ENCODE assay signal across 9 mouse cellular contexts in the genomic region with DNA sequence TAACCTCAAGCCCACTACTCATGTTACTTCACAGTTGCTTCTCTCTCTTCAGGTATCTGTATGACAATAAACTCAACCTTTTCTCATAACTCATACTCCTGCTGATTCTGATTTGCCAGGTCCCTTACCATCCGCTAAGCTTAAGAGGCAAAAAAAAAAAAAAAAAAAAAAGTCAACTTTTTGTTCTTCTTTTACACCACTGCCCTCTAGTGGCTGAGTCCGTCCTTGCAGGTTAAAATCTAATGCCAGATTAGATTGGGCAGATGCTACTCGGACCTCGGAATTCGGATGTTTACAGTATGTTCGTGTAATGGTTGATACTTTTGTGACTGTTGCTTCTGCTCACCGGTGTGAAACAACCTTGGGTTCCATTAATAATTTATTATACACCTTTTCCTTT. TPM values are rescaled to one million over a fixed set of nuclear protein-coding genes. Genes with fewer than 3 reads are reported as not detected.
DNase-seq lines count a peak whose midpoint lies in the region; ATAC-seq and TF ChIP-seq lines count a peak whose summit lies in the region.
"Had no signal": no experiment of that assay in that cellular context is flagged by ENCODE, and none has a peak within 500 bp of the region (broad histone marks: within the 10 kb centered on the region; RNA-seq: fewer than 3 reads in every experiment).

No protein-coding gene starts in this region.

- WGBS in heart, postnatal 0 days: 6% methylated on average over 7 of the region's 7 CpGs
- 9% methylated on average over 7 of the region's 7 CpGs for WGBS in neural tube, embryonic 11.5 days

- no peak overlapping the region for H3K4me3 ChIP-seq in heart, postnatal 0 days (ENCODE audit: low read depth, low read length)
- H3K4me3 ChIP-seq in neural tube, embryonic 11.5 days (ENCODE audit: low read depth, low read length): no peak overlapping the region

- H3K9ac ChIP-seq in heart, postnatal 0 days (replicated peaks; ENCODE audit: low read depth, low read length): no peak overlapping the region
- no peak overlapping the region for H3K9ac ChIP-seq in neural tube, embryonic 11.5 days (ENCODE audit: low read length)

- no peaks in the 10 kb centered on the region for H3K27me3 ChIP-seq in heart, postnatal 0 days (ENCODE audit: control insufficient read depth, insufficient read depth, low read length)
- no peaks in the 10 kb centered on the region for H3K27me3 ChIP-seq in neural tube, embryonic 11.5 days (ENCODE audit: control insufficient read depth, insufficient read depth, low read length)

- no peak overlapping the region for H3K4me2 ChIP-seq in heart, postnatal 0 days (ENCODE audit: low read depth, low read length)
- no peak overlapping the region for H3K4me2 ChIP-seq in neural tube, embryonic 11.5 days (ENCODE audit: low read depth)

- no peak for ATAC-seq in heart, postnatal 0 days (ENCODE audit: insufficient read depth, low read depth)
- ATAC-seq in neural tube, embryonic 11.5 days (ENCODE audit: insufficient read depth, low FRiP score, low TSS enrichment): no peak

- no peak overlapping the region for H3K27ac ChIP-seq in heart, postnatal 0 days (ENCODE audit: low read depth)
- H3K27ac ChIP-seq in neural tube, embryonic 11.5 days (ENCODE audit: low read depth, low read length): no peak overlapping the region

- no peak for DNase-seq in heart, postnatal 0 days (ENCODE audit: low spot score)
- no peak for DNase-seq in heart, postnatal 25 days (ENCODE audit: low spot score)
- DNase-seq in ES-CJ7 (ENCODE audit: low read depth, low spot score): peak; percentile 46
- DNase-seq in c-Kit-positive CD71-negative TER-119-negative erythroid progenitor cells, embryonic 14.5 days (ENCODE audit: low read depth): peak; percentile 56
- peak; percentile 72 for DNase-seq in gastrocnemius, postnatal 10 days
- peak; percentile 71 to 79 for DNase-seq in left cerebral cortex, adult 18-20 months (ENCODE audit: low spot score in 2 of 2)
- peak; percentile 66 for DNase-seq in neural tube, embryonic 11.5 days (ENCODE audit: low spot score)
- DNase-seq in thymus, postnatal 36 days: peak; percentile 37 to 61

- no peaks in the 10 kb centered on the region for H3K36me3 ChIP-seq in heart, postnatal 0 days (replicated peaks; ENCODE audit: control insufficient read depth, insufficient read depth, low read length)
- no peaks in the 10 kb centered on the region for H3K36me3 ChIP-seq in neural tube, embryonic 11.5 days (ENCODE audit: control insufficient read depth, insufficient read depth, low read length)

- peak; percentile 83 for TF ChIP-seq CTCF in heart, postnatal 0 days (IDR thresholded peaks at IDR 0.05; ENCODE audit: low read depth)

- no peaks in the 10 kb centered on the region for H3K9me3 ChIP-seq in heart, postnatal 0 days (replicated peaks; ENCODE audit: control insufficient read depth, low read length)
- H3K9me3 ChIP-seq in neural tube, embryonic 11.5 days (ENCODE audit: control insufficient read depth, low read length): no peaks in the 10 kb centered on the region

- intact Hi-C loops in heart, postnatal 25 days (cut with DNase I): loop anchor here (2.0 kb wide), 2 partner anchors 134 to 204 kb away; no protein-coding TSS in a partner anchor

- no peak for TF ChIP-seq EP300 in heart, postnatal 0 days (IDR thresholded peaks at IDR 0.05; ENCODE audit: low read depth)

- no peaks in the 10 kb centered on the region for H3K4me1 ChIP-seq in heart, postnatal 0 days (ENCODE audit: control insufficient read depth, insufficient read depth)
- H3K4me1 ChIP-seq in neural tube, embryonic 11.5 days (ENCODE audit: control insufficient read depth, insufficient read depth, low read length): no peaks in the 10 kb centered on the region

RNA-seq across cellular contexts. Expression of gene Umodl1, which starts 3.7 kb away (rescaled TPM):
- total RNA-seq in heart, postnatal 0 days (2014; rRNA removed; ENCODE audit: low replicate concordance): not detected in 2 replicates
- polyA plus RNA-seq in heart, postnatal 0 days (2015; fragmentation: Nextera tagmentation; extraction: Ambion mirVana): not detected in 2 replicates
- not detected for total RNA-seq in heart, postnatal 25 days (2021)
- total RNA-seq in gastrocnemius, postnatal 10 days (2021): under 1 TPM in 1 of 2 experiments, not detected in 1; 0.11 TPM
- total RNA-seq in left cerebral cortex, adult 18-20 months (2021): under 1 TPM in 1 of 2 experiments, not detected in 1; 0.16 TPM
- not detected in 2 replicates for polyA plus RNA-seq in neural tube, embryonic 11.5 days (2014; fragmentation: Nextera tagmentation; extraction: Ambion mirVana)

RNA-seq across cellular contexts. Expression of gene Glp1r, which starts 49.2 kb away (rescaled TPM):
- 1.3 and 4.7 TPM in 2 replicates for total RNA-seq in heart, postnatal 0 days (2014; rRNA removed; ENCODE audit: low replicate concordance)
- polyA plus RNA-seq in heart, postnatal 0 days (2015; fragmentation: Nextera tagmentation; extraction: Ambion mirVana): 0.43 and 0.44 TPM in 2 replicates
- under 1 TPM; 0.44 to 0.59 TPM for total RNA-seq in heart, postnatal 25 days (2021)
- total RNA-seq in gastrocnemius, postnatal 10 days (2021): under 1 TPM in 1 of 2 experiments, not detected in 1; 0.16 TPM
- under 1 TPM; 0.56 to 0.65 TPM for total RNA-seq in left cerebral cortex, adult 18-20 months (2021)
- 0.07 and 0.08 TPM in 2 replicates for polyA plus RNA-seq in neural tube, embryonic 11.5 days (2014; fragmentation: Nextera tagmentation; extraction: Ambion mirVana)
- polyA plus RNA-seq: liver, embryonic 16.5 days had no signal

Comparison
In these comparisons a context has a peak if more than half of its experiments do, and no peak if none do; other contexts are left out.
1. DNase-seq: peak in ES-CJ7 (single experiment), c-Kit-positive CD71-negative TER-119-negative erythroid progenitor cells, embryonic 14.5 days (single experiment), gastrocnemius, postnatal 10 days (single experiment), left cerebral cortex, adult 18-20 months (2 of 2), neural tube, embryonic 11.5 days (single experiment) and thymus, postnatal 36 days (2 of 2); none in heart, postnatal 0 days (single experiment) and heart, postnatal 25 days (single experiment).